8 mouse cellular contexts compared by ENCODE assay signal in genomic region chr1:74361812-74362211, GRCm38 (mm10). TPM values are rescaled to one million over a fixed set of nuclear protein-coding genes. Genes with fewer than 3 reads are reported as not detected.
DNase-seq lines count a peak whose midpoint lies in the region; ATAC-seq lines count a peak whose summit lies in the region.

TSS of gene Catip (plus strand) at chr1:74362108.

- no peak within 1 kb of the TSS for H3K27ac ChIP-seq in embryonic facial prominence, embryonic 10.5 days (replicated peaks)
- no peak within 1 kb of the TSS for H3K27ac ChIP-seq in intestine, embryonic 16.5 days (ENCODE audit: low read length)
- H3K27ac ChIP-seq in midbrain, embryonic 10.5 days (replicated peaks): no peak within 1 kb of the TSS

- no peaks in the 10 kb centered on the region for H3K36me3 ChIP-seq in embryonic facial prominence, embryonic 10.5 days (replicated peaks)
- no peaks in the 10 kb centered on the region for H3K36me3 ChIP-seq in intestine, embryonic 16.5 days (ENCODE audit: control insufficient read depth, insufficient read depth, low read length)
- no peaks in the 10 kb centered on the region for H3K36me3 ChIP-seq in midbrain, embryonic 10.5 days

- no peak within 1 kb of the TSS for H3K4me2 ChIP-seq in intestine, embryonic 16.5 days (ENCODE audit: low read depth, low read length)

- H3K4me1 ChIP-seq in embryonic facial prominence, embryonic 10.5 days: peaks cover 14% of the 10 kb centered on the region
- no peaks in the 10 kb centered on the region for H3K4me1 ChIP-seq in intestine, embryonic 16.5 days (ENCODE audit: control insufficient read depth, insufficient read depth, low read length)
- H3K4me1 ChIP-seq in midbrain, embryonic 10.5 days: peaks cover 6% of the 10 kb centered on the region; the same call in 1 of the 2 replicates

- ATAC-seq in granulocyte monocyte progenitor cell, adult 5-6 weeks (replicated peaks; ENCODE audit: poor library complexity, severe bottlenecking): peak; percentile 73
- peak; percentile 76 for ATAC-seq in intestine, embryonic 16.5 days

- DNase-seq in B cell, adult 2 months: peak; percentile 58 to 61
- DNase-seq in adrenal gland, postnatal 10 days: peak; percentile 84
- DNase-seq in embryonic facial prominence, embryonic 10.5 days (ENCODE audit: low spot score): peak; percentile 66
- DNase-seq in left cerebral cortex, postnatal 10 days (ENCODE audit: extremely low spot score in 1 of 2, low spot score in 2 of 2): peak; percentile 75 to 81
- DNase-seq in midbrain, embryonic 10.5 days (ENCODE audit: low spot score): peak; percentile 59
- peak; percentile 56 to 73 for DNase-seq in right cerebral cortex, postnatal 36 days (ENCODE audit: low spot score in 2 of 2)

- WGBS in embryonic facial prominence, embryonic 10.5 days: 1% methylated on average over 2 of the region's 2 CpGs
- WGBS in intestine, embryonic 16.5 days: 4% methylated on average over 2 of the region's 2 CpGs
- 7% methylated on average over 2 of the region's 2 CpGs for WGBS in midbrain, embryonic 10.5 days

- no peak within 1 kb of the TSS for H3K9ac ChIP-seq in intestine, embryonic 16.5 days (ENCODE audit: low read depth, low read length)

- H3K4me3 ChIP-seq in embryonic facial prominence, embryonic 10.5 days: no peak within 1 kb of the TSS
- H3K4me3 ChIP-seq in intestine, embryonic 16.5 days (ENCODE audit: low read length): no peak within 1 kb of the TSS
- no peak within 1 kb of the TSS for H3K4me3 ChIP-seq in midbrain, embryonic 10.5 days

- intact Hi-C loops in left cerebral cortex, postnatal 10 days (cut with DNase I): loop anchor here (2.0 to 5.0 kb wide), 2 partner anchors 49 to 155 kb away; no protein-coding TSS in a partner anchor

- peaks cover 10% of the 10 kb centered on the region; the same call in 1 of the 2 replicates for H3K27me3 ChIP-seq in embryonic facial prominence, embryonic 10.5 days (replicated peaks; ENCODE audit: low read depth, poor library complexity, severe bottlenecking)
- H3K27me3 ChIP-seq in intestine, embryonic 16.5 days (replicated peaks; ENCODE audit: control insufficient read depth, insufficient read depth, low read length): no peaks in the 10 kb centered on the region
- H3K27me3 ChIP-seq in midbrain, embryonic 10.5 days (ENCODE audit: low read depth, poor library complexity, severe bottlenecking): no peaks in the 10 kb centered on the region

- no peaks in the 10 kb centered on the region for H3K9me3 ChIP-seq in embryonic facial prominence, embryonic 10.5 days
- no peaks in the 10 kb centered on the region for H3K9me3 ChIP-seq in intestine, embryonic 16.5 days (ENCODE audit: control insufficient read depth, low read length)
- no peaks in the 10 kb centered on the region for H3K9me3 ChIP-seq in midbrain, embryonic 10.5 days (replicated peaks)

RNA-seq across cellular contexts. Expression of gene Catip, which starts in this region (rescaled TPM):
- total RNA-seq in adrenal gland, postnatal 10 days (2021): under 1 TPM; 0.33 to 0.45 TPM
- polyA plus RNA-seq in embryonic facial prominence, embryonic 10.5 days (2016; fragmentation: Nextera tagmentation; extraction: Ambion mirVana): 0.22 and 0.28 TPM in 2 replicates
- total RNA-seq in granulocyte monocyte progenitor cell, adult 5-6 weeks (2014; fragmentation: Nextera tagmentation): 1.9 TPM in 1 of 2 replicates, not detected in the other
- not detected in 2 replicates for total RNA-seq in granulocyte monocyte progenitor cell, adult 5-6 weeks (2017)
- 0.24 and 0.50 TPM in 2 replicates for polyA plus RNA-seq in intestine, embryonic 16.5 days (2015; fragmentation: Nextera tagmentation; extraction: Ambion mirVana)
- total RNA-seq in left cerebral cortex, postnatal 10 days (2021): under 1 TPM; 0.41 to 0.45 TPM
- 0.12 and 0.22 TPM in 2 replicates for polyA plus RNA-seq in midbrain, embryonic 10.5 days (2016; fragmentation: Nextera tagmentation; extraction: Ambion mirVana)

Comparison
In these comparisons a context has a peak if more than half of its experiments do, and no peak if none do; other contexts are left out.
1. Peak in DNase-seq in adrenal gland, postnatal 10 days; RNA of the gene not detected or under 1 TPM.
2. Peak in DNase-seq in embryonic facial prominence, embryonic 10.5 days; RNA of the gene not detected or under 1 TPM.
3. Peak in ATAC-seq in intestine, embryonic 16.5 days; RNA of the gene not detected or under 1 TPM.
4. Peak in DNase-seq in left cerebral cortex, postnatal 10 days; RNA of the gene not detected or under 1 TPM.
5. Peak in DNase-seq in midbrain, embryonic 10.5 days; RNA of the gene not detected or under 1 TPM.